Mouse (Mus musculus): ENCODE data around the gene Tmprss13.

Gene Tmprss13

GRCm38 (mm10) chr9:45337406-45337805 is 18.5 kb downstream of the Tmprss13 start:
- no peak for DNase-seq (ENCODE audit: low spot score)

- DNase-seq (ENCODE audit: low spot score): no peak
These were observed 24.2 kb downstream of the Tmprss13 start for GRCm38 (mm10) chr9:45343066-45343465.

- DNase-seq (ENCODE audit: low spot score): peak; percentile 77
These were observed 26.6 kb downstream of the Tmprss13 start for GRCm38 (mm10) chr9:45345516-45345915.

- DNase-seq (ENCODE audit: low spot score): no peak
These were observed 27.4 kb downstream of the Tmprss13 start for GRCm38 (mm10) chr9:45346276-45346675.

GRCm38 (mm10) chr9:45348560-45348959 is 29.7 kb downstream of the Tmprss13 start:
- no peak for DNase-seq (ENCODE audit: low spot score)

- no peak for DNase-seq (ENCODE audit: low spot score)
These were observed 30.3 kb downstream of the Tmprss13 start for GRCm38 (mm10) chr9:45349181-45349580.

GRCm38 (mm10) chr9:45349851-45350250 is 31.0 kb downstream of the Tmprss13 start:
- DNase-seq (ENCODE audit: low spot score): no peak

- no peak for DNase-seq (ENCODE audit: low spot score)
These were observed 36.3 kb downstream of the Tmprss13 start for GRCm38 (mm10) chr9:45355192-45355591.

- no peak for DNase-seq (ENCODE audit: low spot score)
These were observed 39.5 kb downstream of the Tmprss13 start for GRCm38 (mm10) chr9:45358356-45358755.

GRCm38 (mm10) chr9:45362051-45362461 is 43.2 kb downstream of the Tmprss13 start:
- no peak for DNase-seq (ENCODE audit: low spot score)

- DNase-seq (ENCODE audit: low spot score): no peak
These were observed 44.8 kb downstream of the Tmprss13 start for GRCm38 (mm10) chr9:45363639-45364214.

- no peak for DNase-seq (ENCODE audit: low spot score)
These were observed 48.8 kb downstream of the Tmprss13 start for GRCm38 (mm10) chr9:45367716-45368115.

GRCm38 (mm10) chr9:45368341-45368901 is 49.5 kb downstream of the Tmprss13 start:
- peak; percentile 46 for DNase-seq (ENCODE audit: low spot score)

GRCm38 (mm10) chr9:45370117-45370561 is 51.2 kb downstream of the Tmprss13 start, which contains the start of gene Fxyd6:
Gene Fxyd6, plus strand, starts transcription at chr9:45370185.
- peak; percentile 87 for DNase-seq (ENCODE audit: low spot score)

GRCm38 (mm10) chr9:45370616-45371336 is 51.9 kb downstream of the Tmprss13 start:
- DNase-seq (ENCODE audit: low spot score): peak; percentile 53

GRCm38 (mm10) chr9:45371337-45371707 is 52.4 kb downstream of the Tmprss13 start:
- peak; percentile 61 for DNase-seq (ENCODE audit: low spot score)

GRCm38 (mm10) chr9:45373896-45374295 is 55.0 kb downstream of the Tmprss13 start:
- DNase-seq (ENCODE audit: low spot score): no peak

- DNase-seq (ENCODE audit: low spot score): no peak
These were observed 56.1 kb downstream of the Tmprss13 start for GRCm38 (mm10) chr9:45374988-45375502.

GRCm38 (mm10) chr9:45376427-45376826 is 57.5 kb downstream of the Tmprss13 start:
- no peak for DNase-seq (ENCODE audit: low spot score)

GRCm38 (mm10) chr9:45376883-45377282 is 58.0 kb downstream of the Tmprss13 start:
- no peak for DNase-seq (ENCODE audit: low spot score)

- no peak for DNase-seq (ENCODE audit: low spot score)
These were observed 61.7 kb downstream of the Tmprss13 start for GRCm38 (mm10) chr9:45380411-45381251.

- DNase-seq (ENCODE audit: low spot score): no peak
These were observed 63.4 kb downstream of the Tmprss13 start for GRCm38 (mm10) chr9:45382336-45382735.
